Mouse (Mus musculus) Patski (cell line): ENCODE measurements around the gene Ltv1. TPM values are rescaled to one million over a fixed set of nuclear protein-coding genes. Genes with fewer than 3 reads are reported as not detected.

Source experiments
- ATAC-seq: fragments of 100-300 bp; one replicate; pipeline ENCODE4 v1.8.0; 2021
- CTCF ChIA-PET: fragments of 350-600 bp; sonication (Branson Sonifier 250); formaldehyde crosslinking; loops from one replicate; lab custom pipeline; 2022; ENCODE audit warnings: inconsistent platforms; lab: Charles Lee
- POLR2A ChIA-PET: fragments of 350-600 bp; sonication (Branson Sonifier 250); formaldehyde crosslinking; loops from one replicate; lab custom pipeline; 2022; ENCODE audit warnings: antibody characterized with exemption, inconsistent platforms; lab: Charles Lee
- DNase-seq: peaks from one replicate; pipeline ENCODE4 v3.0.0-alpha.2; 2011; ENCODE audit warnings: low read depth, low spot score
- H3K27me3 ChIP-seq: fragments of 371-371 bp; one replicate; pipeline ENCODE4 v1.5.1; 2021
- CTCF ChIP-seq: fragments of 100-300 bp; IDR thresholded peaks from one replicate; pipeline ENCODE4 v1.5.1; 2021
- in situ Hi-C: fragments of 300-500 bp; cut with MboI; formaldehyde crosslinking; loops from 3 replicates; pipeline ENCODE4 v1.11.1; 2018; ENCODE audit warnings: low pct_unique_long_range_greater_than_20kb, mixed read lengths
- polyA plus RNA-seq: library from polyadenylated mRNA; unstranded; gene quantifications from one replicate; pipeline ENCODE4 v1.2.3, GENCODE M21; 2021

Ltv1 gene
- polyA plus RNA-seq, 1 experiment from 2014 or later: 35.2 TPM

- in situ Hi-C loops: no loop called here
- ATAC-seq: no peak
- TF ChIP-seq CTCF: no peak
- no peak for DNase-seq
- POLR2A ChIA-PET: no interaction called here
- H3K27me3 ChIP-seq: peaks cover 6% of the 10 kb centered on the region
- CTCF ChIA-PET: no interaction called here
Observed at GRCm38 (mm10) chr10:13170739-13171448, 22.1 kb downstream of the Ltv1 start.

GRCm38 (mm10) chr10:13168461-13168860 lies 24.5 kb downstream of the Ltv1 start:
- TF ChIP-seq CTCF: no peak
- POLR2A ChIA-PET: no interaction called here
- H3K27me3 ChIP-seq: peaks cover 16% of the 10 kb centered on the region
- ATAC-seq (no peak), DNase-seq (no peak)
- in situ Hi-C loops: no loop called here
- CTCF ChIA-PET: interaction anchor here (0.9 to 1.4 kb wide), 2 partner anchors 9 to 14 kb away, joined by 3 to 5 read pairs; no protein-coding TSS in a partner anchor

GRCm38 (mm10) chr10:13162031-13162430 lies 30.9 kb downstream of the Ltv1 start:
- H3K27me3 ChIP-seq: peaks cover 9% of the 10 kb centered on the region
- POLR2A ChIA-PET: no interaction called here
- no peak for TF ChIP-seq CTCF
- in situ Hi-C loops: no loop called here
- DNase-seq (no peak), ATAC-seq (no peak)
- CTCF ChIA-PET: no interaction called here

- peaks cover 9% of the 10 kb centered on the region for H3K27me3 ChIP-seq
- in situ Hi-C loops: no loop called here
- DNase-seq: no peak
- POLR2A ChIA-PET: no interaction called here
- no peak for TF ChIP-seq CTCF
- no peak for ATAC-seq
- CTCF ChIA-PET: no interaction called here
Observed at GRCm38 (mm10) chr10:13160913-13161312, 32.1 kb downstream of the Ltv1 start.

- no peak for DNase-seq
- ChIA-PET POLR2A (no interaction called here), CTCF (interaction anchor here (1.7 kb wide), 1 partner anchor 13 kb away, joined by 5 read pairs; no protein-coding TSS in a partner anchor)
- TF ChIP-seq CTCF: no peak
- peaks cover 3% of the 10 kb centered on the region for H3K27me3 ChIP-seq
- in situ Hi-C loops: no loop called here
- ATAC-seq: no peak
Observed at GRCm38 (mm10) chr10:13155377-13155776, 37.6 kb downstream of the Ltv1 start.

GRCm38 (mm10) chr10:13152811-13153364 lies 40.1 kb downstream of the Ltv1 start:
- peaks cover 3% of the 10 kb centered on the region for H3K27me3 ChIP-seq
- TF ChIP-seq CTCF: no peak
- POLR2A ChIA-PET: no interaction called here
- DNase-seq (no peak), ATAC-seq (no peak)
- CTCF ChIA-PET: interaction anchor here (0.6 to 1.2 kb wide), 2 partner anchors 14 to 192 kb away, joined by 3 read pairs; no protein-coding TSS in a partner anchor
- in situ Hi-C loops: no loop called here

GRCm38 (mm10) chr10:13151353-13151752 lies 41.6 kb downstream of the Ltv1 start:
- ChIA-PET POLR2A (no interaction called here), CTCF (interaction anchor here (1.4 kb wide), 1 partner anchor 12 kb away, joined by 4 read pairs; no protein-coding TSS in a partner anchor)
- TF ChIP-seq CTCF: no peak
- H3K27me3 ChIP-seq: peaks cover 3% of the 10 kb centered on the region
- in situ Hi-C loops: no loop called here
- ATAC-seq: no peak
- DNase-seq: no peak

- in situ Hi-C loops: no loop called here
- POLR2A ChIA-PET: no interaction called here
- ATAC-seq (no peak), DNase-seq (no peak)
- CTCF ChIA-PET: no interaction called here
- TF ChIP-seq CTCF: no peak
- peaks cover 3% of the 10 kb centered on the region for H3K27me3 ChIP-seq
Observed at GRCm38 (mm10) chr10:13150435-13150834, 42.5 kb downstream of the Ltv1 start.

- CTCF ChIA-PET: no interaction called here
- in situ Hi-C loops: no loop called here
Observed at GRCm38 (mm10) chr10:13140434-13140833, 52.5 kb downstream of the Ltv1 start.

GRCm38 (mm10) chr10:13137906-13138305 lies 55.1 kb downstream of the Ltv1 start:
- peaks cover 16% of the 10 kb centered on the region for H3K27me3 ChIP-seq
- no peak for TF ChIP-seq CTCF
- CTCF ChIA-PET: interaction anchor here (1.4 kb wide), 1 partner anchor 16 kb away, joined by 3 read pairs; no protein-coding TSS in a partner anchor
- POLR2A ChIA-PET: interaction anchor here (0.6 kb wide), 1 partner anchor 1540 kb away, joined by 4 read pairs; no protein-coding TSS in a partner anchor
- ATAC-seq: no peak
- no peak for DNase-seq
- in situ Hi-C loops: no loop called here

More at GRCm38 (mm10) chr10:13140434-13140833, 52.5 kb downstream of the Ltv1 start:
- ATAC-seq: no peak
- peaks cover 5% of the 10 kb centered on the region for H3K27me3 ChIP-seq
- DNase-seq: no peak
- POLR2A ChIA-PET: no interaction called here
- TF ChIP-seq CTCF: no peak

- POLR2A ChIA-PET: no interaction called here
- in situ Hi-C loops: no loop called here
- peaks cover 18% of the 10 kb centered on the region for H3K27me3 ChIP-seq
- ATAC-seq (no peak), DNase-seq (no peak)
- CTCF ChIA-PET: no interaction called here
- no peak for TF ChIP-seq CTCF
Observed at GRCm38 (mm10) chr10:13135751-13136150, 57.2 kb downstream of the Ltv1 start.
